Mouse (Mus musculus) embryonic fibroblast, embryonic 13.5 days (primary cell): Measurements from ENCODE around the gene Npas1. TPM values are rescaled to one million over a fixed set of nuclear protein-coding genes. Genes with fewer than 3 reads are reported as not detected.

ENCODE experiments used
- H3K27ac ChIP-seq: 2 replicates; pipeline ENCODE4 v1.5.1; 2012; ENCODE audit warnings: low read length, control low read depth, inconsistent platforms; ENCODE audit not compliant: insufficient read depth
- H3K4me1 ChIP-seq: 2 replicates; pipeline ENCODE4 v1.6.1; 2011; ENCODE audit warnings: low read length; ENCODE audit not compliant: control insufficient read depth, insufficient read depth
- H3K4me3 ChIP-seq: 2 replicates; pipeline ENCODE4 v1.5.1; 2011; ENCODE audit warnings: mild to moderate bottlenecking, control low read depth, low read length; ENCODE audit not compliant: insufficient read depth
- CTCF ChIP-seq: IDR thresholded peaks from 2 replicates; pipeline ENCODE4 v1.5.1; 2011; ENCODE audit warnings: mild to moderate bottlenecking, control low read depth, low read length, moderate library complexity, borderline replicate concordance; ENCODE audit not compliant: insufficient read depth
- POLR2A ChIP-seq: IDR thresholded peaks from 2 replicates; pipeline ENCODE4 v1.6.1; 2011; ENCODE audit warnings: low read depth, mild to moderate bottlenecking, control low read depth, low read length, moderate library complexity
- polyA plus RNA-seq: library from polyadenylated mRNA; stranded (reverse); fragments of >200 nt; gene quantifications from 2 replicates; pipeline ENCODE4 v1.2.4, GENCODE M21; 2011; ENCODE audit warnings: low read depth; ENCODE audit not compliant: missing spikeins, insufficient read length

The Npas1 gene
- polyA plus RNA-seq, 1 experiment = not detected

- Histone ChIP-seq H3K4me1 (peaks cover 2% of the 10 kb centered on the region; the same call in 1 of the 2 replicates), H3K27ac (no peak overlapping the region), H3K4me3 (no peak overlapping the region)
- TF ChIP-seq CTCF (no peak), POLR2A (no peak)
These were observed 22.5 kb downstream of the Npas1 start for GRCm38 (mm10) chr7:16455016-16455415.

- Histone ChIP-seq H3K4me1 (peaks cover 2% of the 10 kb centered on the region; the same call in 1 of the 2 replicates), H3K4me3 (peak overlapping the region; percentile 80), H3K27ac (no peak overlapping the region)
- no peak for TF ChIP-seq CTCF
- TF ChIP-seq POLR2A = peak; percentile 50; the same call in 1 of the 2 replicates
These were observed 24.3 kb downstream of the Npas1 start for GRCm38 (mm10) chr7:16453118-16453711.

DNA sequence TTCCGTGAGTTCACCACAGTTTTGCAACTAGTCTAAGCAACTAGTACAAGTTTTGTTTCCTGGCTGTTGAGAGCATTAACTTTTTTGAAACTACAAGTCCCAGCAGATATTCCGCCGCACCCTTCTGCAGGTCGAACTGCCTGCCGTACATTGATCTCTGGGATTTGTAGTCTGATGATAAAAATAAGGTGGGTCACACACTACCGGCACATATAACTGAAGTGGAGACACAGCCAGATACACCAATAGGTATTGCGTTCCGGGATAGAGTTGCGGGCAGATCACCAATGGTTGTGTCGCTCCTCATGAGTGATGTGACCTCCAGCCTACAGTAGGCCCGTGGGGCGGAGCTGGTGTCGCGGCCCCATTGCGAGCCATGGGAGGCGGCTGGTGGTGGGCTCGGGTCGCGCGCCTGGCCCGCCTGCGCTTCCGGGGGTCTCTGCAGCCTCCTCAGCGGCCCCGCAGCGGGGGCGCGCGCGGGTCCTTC lies 24.9 kb downstream of the Npas1 start, which contains the start of gene Tmem160:
Gene Tmem160 (plus strand): TSS at position 193 of the 487 bp plus-strand sequence.
- peak within 1 kb of the TSS; percentile 80 for H3K4me3 ChIP-seq
- TF ChIP-seq POLR2A (no peak), CTCF (no peak)
- H3K27ac ChIP-seq = no peak within 1 kb of the TSS
- peaks cover 2% of the 10 kb centered on the region; the same call in 1 of the 2 replicates for H3K4me1 ChIP-seq

- H3K27ac ChIP-seq = no peak overlapping the region
- H3K4me3 ChIP-seq = no peak overlapping the region
- TF ChIP-seq POLR2A = no peak
- TF ChIP-seq CTCF = no peak
- H3K4me1 ChIP-seq = peaks cover 2% of the 10 kb centered on the region; the same call in 1 of the 2 replicates
These were observed 25.9 kb downstream of the Npas1 start for GRCm38 (mm10) chr7:16451656-16452055.

- TF ChIP-seq CTCF = no peak
- TF ChIP-seq POLR2A = no peak
- H3K4me3 ChIP-seq = no peak overlapping the region
- H3K27ac ChIP-seq = no peak overlapping the region
These were observed 36.3 kb downstream of the Npas1 start for GRCm38 (mm10) chr7:16441241-16441640.

DNA sequence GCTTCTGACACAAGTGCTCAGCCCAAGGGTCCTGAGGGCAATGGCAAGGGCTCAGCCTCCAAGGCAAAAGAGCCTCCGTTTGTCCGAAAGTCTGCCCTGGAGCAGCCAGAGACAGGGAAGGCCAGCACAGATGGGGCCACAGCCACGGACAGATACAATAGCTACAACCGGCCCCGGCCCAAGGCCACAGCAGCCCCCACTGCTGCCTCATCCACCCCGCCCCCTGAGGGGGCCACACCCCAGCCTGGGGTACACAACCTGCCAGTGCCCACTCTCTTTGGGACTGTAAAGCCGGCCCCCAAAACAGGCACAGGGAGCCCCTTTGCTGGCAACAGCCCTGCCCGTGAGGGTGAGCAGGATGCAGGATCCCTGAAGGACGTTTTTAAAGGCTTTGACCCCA lies 42.4 kb downstream of the Npas1 start:
- TF ChIP-seq POLR2A = no peak
- no peak for TF ChIP-seq CTCF
- H3K4me1 ChIP-seq = no peaks in the 10 kb centered on the region

More at GRCm38 (mm10) chr7:16441241-16441640, 36.3 kb downstream of the Npas1 start:
- no peaks in the 10 kb centered on the region for H3K4me1 ChIP-seq

GRCm38 (mm10) chr7:16433352-16433971 lies 44.1 kb downstream of the Npas1 start:
- H3K27ac ChIP-seq = no peak overlapping the region
- TF ChIP-seq CTCF = no peak
- H3K4me3 ChIP-seq = no peak overlapping the region
- no peaks in the 10 kb centered on the region for H3K4me1 ChIP-seq

More for the DNA sequence above, 42.4 kb downstream of the Npas1 start:
- Histone ChIP-seq H3K27ac (no peak overlapping the region), H3K4me3 (no peak overlapping the region)

DNA sequence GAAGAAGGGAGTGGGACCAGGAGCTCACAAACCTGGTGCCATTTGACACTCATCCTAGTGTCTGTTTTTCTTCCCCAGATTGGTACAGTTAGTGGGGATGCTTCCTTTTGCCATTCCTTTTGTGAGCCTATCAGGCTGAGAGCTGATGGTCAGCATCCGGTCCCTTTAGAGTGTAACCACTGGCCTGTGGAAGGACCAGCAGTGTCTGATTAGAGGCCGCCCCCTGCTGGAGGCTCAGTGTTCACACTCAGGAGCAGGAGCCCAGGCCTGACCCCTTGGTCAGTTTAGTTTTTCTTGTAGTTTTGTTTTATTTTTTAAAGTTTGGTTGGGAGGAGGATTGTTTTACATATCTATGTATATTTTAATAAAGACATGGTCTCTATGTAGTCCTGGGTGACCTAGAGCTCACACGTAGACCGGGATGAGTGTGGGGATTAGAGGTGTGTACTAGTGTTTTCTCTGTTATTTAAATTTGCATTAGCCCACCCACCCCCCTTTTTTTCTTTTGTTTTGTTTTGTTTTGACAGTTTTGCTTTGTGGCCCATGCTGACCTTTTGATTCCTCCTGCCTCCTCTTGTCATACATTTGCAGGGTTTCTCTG lies 51.3 kb downstream of the Npas1 start:
- no peak overlapping the region for H3K4me3 ChIP-seq
- H3K4me1 ChIP-seq = no peaks in the 10 kb centered on the region
- TF ChIP-seq CTCF = peak; percentile 67
- TF ChIP-seq POLR2A = no peak
- no peak overlapping the region for H3K27ac ChIP-seq

- no peak overlapping the region for H3K27ac ChIP-seq
- no peaks in the 10 kb centered on the region for H3K4me1 ChIP-seq
- no peak for TF ChIP-seq POLR2A
- TF ChIP-seq CTCF = no peak
- no peak overlapping the region for H3K4me3 ChIP-seq
These were observed 51.8 kb downstream of the Npas1 start for GRCm38 (mm10) chr7:16425721-16426120.

- H3K4me3 ChIP-seq = no peak overlapping the region
- no peak overlapping the region for H3K27ac ChIP-seq
- no peak for TF ChIP-seq POLR2A
- TF ChIP-seq CTCF = no peak
- H3K4me1 ChIP-seq = no peaks in the 10 kb centered on the region
These were observed 53.8 kb downstream of the Npas1 start for GRCm38 (mm10) chr7:16423731-16424130.
